Mouse (Mus musculus): Measurements from ENCODE around the gene Serpina11.

Serpina11 gene

GRCm38 (mm10) chr12:103989857-103990256 is at the start of gene Serpina11:
Serpina11 (minus strand) TSS chr12:103989957.
- no peak for DNase-seq (ENCODE audit: low spot score in 2 of 2)

- no peak for DNase-seq (ENCODE audit: low spot score in 2 of 2)
Measured at GRCm38 (mm10) chr12:104038181-104038580, 48.4 kb upstream of the Serpina11 start.

- DNase-seq (ENCODE audit: low spot score in 2 of 2): no peak
Measured at GRCm38 (mm10) chr12:104033752-104034151, 44.0 kb upstream of the Serpina11 start.

GRCm38 (mm10) chr12:104029986-104030385 is 40.2 kb upstream of the Serpina11 start:
- DNase-seq (ENCODE audit: low spot score in 2 of 2): no peak

- DNase-seq (ENCODE audit: low spot score in 2 of 2): no peak
Measured at GRCm38 (mm10) chr12:104015280-104015679, 25.5 kb upstream of the Serpina11 start.

GRCm38 (mm10) chr12:104013620-104014019 is 23.9 kb upstream of the Serpina11 start, which contains the start of gene Serpina9:
Serpina9 (minus strand) TSS chr12:104013755.
- peak in 1 of 2 experiments; percentile 18 for DNase-seq (ENCODE audit: low spot score in 2 of 2)

- DNase-seq (ENCODE audit: low spot score in 2 of 2): no peak
Measured at GRCm38 (mm10) chr12:104004689-104005088, 14.9 kb upstream of the Serpina11 start.

GRCm38 (mm10) chr12:104003238-104003612 is 13.5 kb upstream of the Serpina11 start:
- no peak for DNase-seq (ENCODE audit: low spot score in 2 of 2)

GRCm38 (mm10) chr12:104002569-104003237 is 12.9 kb upstream of the Serpina11 start:
- no peak for DNase-seq (ENCODE audit: low spot score in 2 of 2)

GRCm38 (mm10) chr12:104000594-104000993 is 10.8 kb upstream of the Serpina11 start:
- DNase-seq (ENCODE audit: low spot score in 2 of 2): no peak

- DNase-seq (ENCODE audit: low spot score in 2 of 2): peak in 1 of 2 experiments; percentile 37
Measured at GRCm38 (mm10) chr12:103999611-104000010, 9.9 kb upstream of the Serpina11 start.

GRCm38 (mm10) chr12:103996513-103996912 is 6.8 kb upstream of the Serpina11 start:
- no peak for DNase-seq (ENCODE audit: low spot score in 2 of 2)

GRCm38 (mm10) chr12:103995292-103996072 is 5.7 kb upstream of the Serpina11 start:
- DNase-seq (ENCODE audit: low spot score in 2 of 2): peak; percentile 79 to 90

- peak; percentile 37 to 44 for DNase-seq (ENCODE audit: low spot score in 2 of 2)
Measured at GRCm38 (mm10) chr12:103992945-103993344, 3.2 kb upstream of the Serpina11 start.

GRCm38 (mm10) chr12:103989514-103989767 is 316 bp downstream of the Serpina11 start:
- DNase-seq (ENCODE audit: low spot score in 2 of 2): no peak

- no peak for DNase-seq (ENCODE audit: low spot score in 2 of 2)
Measured at GRCm38 (mm10) chr12:103988754-103989513, 823 bp downstream of the Serpina11 start.

GRCm38 (mm10) chr12:103985868-103986267 is 3.9 kb downstream of the Serpina11 start:
- no peak for DNase-seq (ENCODE audit: low spot score in 2 of 2)

GRCm38 (mm10) chr12:103984935-103985334 is 4.8 kb downstream of the Serpina11 start:
- DNase-seq (ENCODE audit: low spot score in 2 of 2): peak in 1 of 2 experiments; percentile 65

- no peak for DNase-seq (ENCODE audit: low spot score in 2 of 2)
Measured at GRCm38 (mm10) chr12:103981646-103982360, 8.0 kb downstream of the Serpina11 start.

- peak in 1 of 2 experiments; percentile 14 for DNase-seq (ENCODE audit: low spot score in 2 of 2)
Measured at GRCm38 (mm10) chr12:103978294-103978693, 11.5 kb downstream of the Serpina11 start.

- peak in 1 of 2 experiments; percentile 34 for DNase-seq (ENCODE audit: low spot score in 2 of 2)
Measured at GRCm38 (mm10) chr12:103977846-103978245, 11.9 kb downstream of the Serpina11 start.

- no peak for DNase-seq (ENCODE audit: low spot score in 2 of 2)
Measured at GRCm38 (mm10) chr12:103977060-103977459, 12.7 kb downstream of the Serpina11 start.

Measured in frontal cortex, postnatal 36 days (tissue).